Mouse (Mus musculus) MEL (cell line): ENCODE measurements around the gene Lrrc29. TPM values are rescaled to one million over a fixed set of nuclear protein-coding genes. Genes with fewer than 3 reads are reported as not detected.

ENCODE experiments used
- DNase-seq: peaks from one replicate; pipeline ENCODE4 v3.0.0; 2011; ENCODE audit warnings: low read depth, low spot score
- H3K27ac ChIP-seq: 2 replicates; pipeline ENCODE4 v1.5.1; 2012; ENCODE audit warnings: low read depth, mild to moderate bottlenecking, control low read depth, low read length, moderate library complexity; ENCODE audit not compliant: control insufficient read depth
- H3K27me3 ChIP-seq, 2 experiments: fragments of 150-350 bp in 1 of 2; sonication (generic) in 1 of 2; 2 replicates each; pipeline ENCODE4 v1.6.1; 2012; ENCODE audit warnings: low read length in 2 of 2, mild to moderate bottlenecking in 2 of 2, improper control_type of control experiment in 1 of 2, moderate library complexity in 1 of 2; ENCODE audit not compliant: insufficient read depth in 2 of 2, control insufficient read depth in 1 of 2
- H3K36me3 ChIP-seq, 2 experiments: 2 replicates each; pipeline ENCODE4 v1.6.1; 2012 to 2014; ENCODE audit warnings: low read length in 2 of 2, improper control_type of control experiment in 1 of 2, inconsistent platforms in 1 of 2, mild to moderate bottlenecking in 1 of 2; ENCODE audit not compliant: insufficient read depth in 2 of 2, control insufficient read depth in 1 of 2
- H3K4me1 ChIP-seq, 2 experiments: fragments of 150-350 bp in 1 of 2; sonication (generic) in 1 of 2; 2 replicates each; pipeline ENCODE4 v1.6.1; 2012; ENCODE audit warnings: low read length in 2 of 2, improper control_type of control experiment in 1 of 2, mild to moderate bottlenecking in 1 of 2; ENCODE audit not compliant: insufficient read depth in 2 of 2, control insufficient read depth in 1 of 2
- H3K4me3 ChIP-seq, 2 experiments: fragments of 150-350 bp in 1 of 2; sonication (generic) in 1 of 2; 2 replicates each; pipeline ENCODE4 v1.5.1; 2012; ENCODE audit warnings: low read depth in 2 of 2, low read length in 2 of 2, mild to moderate bottlenecking in 2 of 2, moderate library complexity in 2 of 2, control low read depth in 1 of 2, improper control_type of control experiment in 1 of 2; ENCODE audit not compliant: control insufficient read depth in 1 of 2, insufficient read depth in 1 of 2
- H3K79me2 ChIP-seq: 2 replicates; pipeline ENCODE4 v1.6.1; 2012; ENCODE audit warnings: mild to moderate bottlenecking, low read length, moderate library complexity; ENCODE audit not compliant: control insufficient read depth, poor library complexity, insufficient read depth
- H3K9ac ChIP-seq: 2 replicates; pipeline ENCODE4 v1.6.1; 2012; ENCODE audit warnings: low read depth, mild to moderate bottlenecking, control low read depth, low read length, moderate library complexity; ENCODE audit not compliant: control insufficient read depth, poor library complexity, severe bottlenecking
- H3K9me3 ChIP-seq: fragments of 150-350 bp; sonication (generic); replicated peaks from 2 replicates; pipeline ENCODE4 v1.6.1; 2012; ENCODE audit warnings: mild to moderate bottlenecking, low read length, improper control_type of control experiment, moderate library complexity; ENCODE audit not compliant: insufficient read depth
- CHD1 ChIP-seq: IDR thresholded peaks from 2 replicates; pipeline ENCODE4 v1.6.1; 2012; ENCODE audit warnings: low read depth, mild to moderate bottlenecking, inconsistent platforms, low read length, improper control_type of control experiment
- ETS1 ChIP-seq: IDR thresholded peaks from 2 replicates; pipeline ENCODE4 v1.6.1; 2012; ENCODE audit warnings: low read depth, mild to moderate bottlenecking, inconsistent platforms, low read length, improper control_type of control experiment, moderate library complexity
- GATA1 ChIP-seq: IDR thresholded peaks from 2 replicates; pipeline ENCODE4 v1.6.1; 2011; ENCODE audit warnings: low read depth, low read length, improper control_type of control experiment
- JUND ChIP-seq: IDR thresholded peaks from 2 replicates; pipeline ENCODE4 v1.6.1; 2011; ENCODE audit warnings: low read depth, mild to moderate bottlenecking, improper control_type of control experiment, low read length
- MAX ChIP-seq: IDR thresholded peaks from 2 replicates; pipeline ENCODE4 v1.6.1; 2011; ENCODE audit warnings: low read length, improper control_type of control experiment
- MEF2A ChIP-seq: IDR thresholded peaks from 2 replicates; pipeline ENCODE4 v1.6.1; 2014; ENCODE audit warnings: low read depth, mild to moderate bottlenecking, inconsistent platforms, low read length, improper control_type of control experiment; ENCODE audit not compliant: poor library complexity, insufficient replicate concordance, severe bottlenecking; ENCODE audit errors: extremely low read depth
- MYB ChIP-seq: IDR thresholded peaks from 2 replicates; pipeline ENCODE4 v1.6.1; 2011; ENCODE audit warnings: mild to moderate bottlenecking, low read depth, low read length, improper control_type of control experiment
- NRF1 ChIP-seq: IDR thresholded peaks from 2 replicates; pipeline ENCODE4 v1.6.1; 2014; ENCODE audit warnings: low read depth, mild to moderate bottlenecking, inconsistent platforms, low read length, improper control_type of control experiment, moderate library complexity; ENCODE audit not compliant: poor library complexity, insufficient read depth, severe bottlenecking
- POLR2AphosphoS2 ChIP-seq: IDR thresholded peaks from 2 replicates; pipeline ENCODE4 v1.6.1; 2011; ENCODE audit warnings: low read length, improper control_type of control experiment
- RAD21 ChIP-seq: IDR thresholded peaks from 2 replicates; pipeline ENCODE4 v1.6.1; 2011; ENCODE audit warnings: mild to moderate bottlenecking, low read depth, low read length, improper control_type of control experiment
- RCOR1 ChIP-seq: IDR thresholded peaks from 2 replicates; pipeline ENCODE4 v1.6.1; 2012; ENCODE audit warnings: low read depth, mild to moderate bottlenecking, inconsistent platforms, low read length, improper control_type of control experiment
- SMC3 ChIP-seq: IDR thresholded peaks from 2 replicates; pipeline ENCODE4 v1.6.1; 2011; ENCODE audit warnings: low read depth, low read length, improper control_type of control experiment
- TAL1 ChIP-seq: IDR thresholded peaks from 2 replicates; pipeline ENCODE4 v1.6.1; 2012; ENCODE audit warnings: mild to moderate bottlenecking, inconsistent platforms, low read length, moderate library complexity, mixed read lengths
- TBP ChIP-seq: IDR thresholded peaks from 2 replicates; pipeline ENCODE4 v1.8.0; 2011; ENCODE audit warnings: low read depth, low read length, improper control_type of control experiment
- USF2 ChIP-seq, 2 experiments: IDR thresholded peaks; 2 replicates each; pipeline ENCODE4 v1.6.1; 2011 to 2012; ENCODE audit warnings: improper control_type of control experiment in 2 of 2, low read length in 2 of 2, borderline replicate concordance in 1 of 2, inconsistent platforms in 1 of 2, low read depth in 1 of 2, mild to moderate bottlenecking in 1 of 2; ENCODE audit not compliant: insufficient read depth in 1 of 2
- ZC3H11A ChIP-seq: IDR thresholded peaks from 2 replicates; pipeline ENCODE4 v1.6.1; 2012; ENCODE audit warnings: low read depth, mild to moderate bottlenecking, inconsistent platforms, low read length, improper control_type of control experiment
- ZKSCAN1 ChIP-seq: IDR thresholded peaks from 2 replicates; pipeline ENCODE4 v1.6.1; 2012; ENCODE audit warnings: low read depth, mild to moderate bottlenecking, inconsistent platforms, low read length, improper control_type of control experiment, moderate library complexity
- ZMIZ1 ChIP-seq: IDR thresholded peaks from 2 replicates; pipeline ENCODE4 v1.6.1; 2012; ENCODE audit warnings: low read depth, mild to moderate bottlenecking, inconsistent platforms, low read length, improper control_type of control experiment, moderate library complexity
- ZNF384 ChIP-seq: IDR thresholded peaks from 2 replicates; pipeline ENCODE4 v1.6.1; 2012; ENCODE audit warnings: low read depth, mild to moderate bottlenecking, inconsistent platforms, low read length, improper control_type of control experiment
- polyA plus RNA-seq, 2 experiments: library from polyadenylated mRNA; stranded (reverse) in 1 of 2; unstranded in 1 of 2; fragments of >175 nt in 1 of 2; fragments of >200 nt in 1 of 2; gene quantifications; 2 replicates each; pipeline versions ENCODE4 v1.2.1 to v1.2.4; 2012; ENCODE audit warnings: low replicate concordance in 2 of 2, low read depth in 1 of 2; ENCODE audit not compliant: insufficient read length in 2 of 2, insufficient read depth in 1 of 2, missing spikeins in 1 of 2
- total RNA-seq: library from RNA; depleted of rRNA; stranded (reverse); fragments of 300-350 nt; gene quantifications from 2 replicates; pipeline ENCODE4 v1.2.3, GENCODE M21; 2012

Gene Lrrc29
- total and polyA plus RNA-seq, 3 experiments, result 2.6 to 6.1 TPM; not detected in 1

- H3K4me3 ChIP-seq, result no peak overlapping the region
- no peak overlapping the region for H3K9ac ChIP-seq
- H3K27ac ChIP-seq, result no peak overlapping the region
- no peak for DNase-seq
- H3K36me3 ChIP-seq, result peaks cover 7 to 10% of the 10 kb centered on the region in 2 experiments
- peaks cover 3% of the 10 kb centered on the region in 2 experiments; a peak in 3 of 4 replicates for H3K4me1 ChIP-seq
- TF ChIP-seq JUND, result no peak
- TF ChIP-seq MEF2A, result no peak
- TF ChIP-seq ZMIZ1, result no peak
- TF ChIP-seq ZKSCAN1, result no peak
- no peak for TF ChIP-seq ZC3H11A
- TF ChIP-seq ZNF384, result no peak
- no peak for TF ChIP-seq ETS1
- no peak for TF ChIP-seq MYB
- TF ChIP-seq GATA1, result no peak
- TF ChIP-seq RAD21, result no peak
- H3K79me2 ChIP-seq, result peaks cover 6% of the 10 kb centered on the region
- H3K9me3 ChIP-seq, result no peaks in the 10 kb centered on the region
- no peaks in the 10 kb centered on the region for H3K27me3 ChIP-seq
Observed at GRCm38 (mm10) chr8:105331931-105332330, 5.9 kb upstream of the Lrrc29 start.

- Histone ChIP-seq H3K79me2 (peaks cover 10% of the 10 kb centered on the region), H3K4me3 (no peak overlapping the region), H3K27me3 (no peaks in the 10 kb centered on the region), H3K9me3 (no peaks in the 10 kb centered on the region), H3K9ac (no peak overlapping the region), H3K27ac (no peak overlapping the region), H3K36me3 (peaks cover 7 to 10% of the 10 kb centered on the region in 2 experiments), H3K4me1 (peaks cover 3% of the 10 kb centered on the region in 2 experiments; a peak in 3 of 4 replicates)
- TF ChIP-seq TAL1, result no peak
- no peak for TF ChIP-seq ETS1
- no peak for TF ChIP-seq SMC3
- no peak for TF ChIP-seq NRF1
- no peak for TF ChIP-seq CHD1
- no peak for TF ChIP-seq POLR2AphosphoS2
- TF ChIP-seq USF2 (IDR thresholded peaks at IDR 0.05; ENCODE audit: borderline replicate concordance in 1 of 2, insufficient read depth in 1 of 2, low read depth in 1 of 2, low read length in 2 of 2), result no peak
- no peak for TF ChIP-seq RCOR1
- no peak for TF ChIP-seq MYB
- TF ChIP-seq TBP, result no peak
- no peak for TF ChIP-seq MAX
- DNase-seq, result no peak
Observed at GRCm38 (mm10) chr8:105331469-105331868, 5.4 kb upstream of the Lrrc29 start.
